Mouse (Mus musculus) CH12.LX (cell line): ENCODE results near the gene Minos1. TPM values are rescaled to one million over a fixed set of nuclear protein-coding genes. Genes with fewer than 3 reads are reported as not detected.

ENCODE experiments used
- DNase-seq: peaks from one replicate; pipeline ENCODE4 v3.0.0-alpha.2; 2013; ENCODE audit errors: extremely low read depth
- H3K27ac ChIP-seq: 2 replicates; pipeline ENCODE4 v1.5.1; 2012; ENCODE audit warnings: low read depth, mild to moderate bottlenecking, control low read depth, moderate library complexity; ENCODE audit not compliant: insufficient read depth
- H3K27me3 ChIP-seq: replicated peaks from 2 replicates; pipeline ENCODE3; 2012; ENCODE audit warnings: inconsistent platforms
- H3K36me3 ChIP-seq, 2 experiments: replicated peaks in 1 of 2; 2 replicates each; pipeline versions ENCODE3 to v1.6.1; 2012; ENCODE audit warnings: inconsistent platforms in 1 of 2, low read length in 1 of 2, mild to moderate bottlenecking in 1 of 2, mixed read lengths in 1 of 2, moderate library complexity in 1 of 2; ENCODE audit not compliant: control insufficient read depth in 1 of 2, insufficient read depth in 1 of 2
- H3K4me1 ChIP-seq, 2 experiments: 2 replicates each; pipeline ENCODE4 v1.6.1; 2012; ENCODE audit warnings: inconsistent platforms in 1 of 2, moderate library complexity in 1 of 2; ENCODE audit not compliant: insufficient read depth in 2 of 2, control insufficient read depth in 1 of 2
- H3K4me2 ChIP-seq: 2 replicates; pipeline ENCODE4 v1.6.1; 2012; ENCODE audit warnings: low read depth, mild to moderate bottlenecking, control low read depth; ENCODE audit not compliant: poor library complexity, insufficient read depth, severe bottlenecking
- H3K4me3 ChIP-seq, 3 experiments: fragments of 150-350 bp in 1 of 3; sonication (generic) in 1 of 3; replicated peaks in 1 of 3; 2 replicates each; pipeline versions ENCODE3 to v1.5.1; 2011 to 2012; ENCODE audit warnings: low read depth in 2 of 3, low read length in 2 of 3, mild to moderate bottlenecking in 2 of 3, moderate library complexity in 2 of 3, control low read depth in 1 of 3, improper control_type of control experiment in 1 of 3, inconsistent platforms in 1 of 3, mixed read lengths in 1 of 3; ENCODE audit not compliant: poor library complexity in 1 of 3
- H3K79me2 ChIP-seq: replicated peaks from 2 replicates; pipeline ENCODE4 v1.6.1; 2012; ENCODE audit warnings: mild to moderate bottlenecking, moderate library complexity; ENCODE audit not compliant: control insufficient read depth, poor library complexity, insufficient read depth, severe bottlenecking; ENCODE audit errors: extremely low read depth
- H3K9ac ChIP-seq: 2 replicates; pipeline ENCODE4 v1.6.1; 2012; ENCODE audit warnings: low read depth, mild to moderate bottlenecking, control low read depth, moderate library complexity; ENCODE audit not compliant: insufficient read depth
- H3K9me3 ChIP-seq: replicated peaks from 2 replicates; pipeline ENCODE3; 2012; ENCODE audit warnings: low read length, inconsistent platforms, mixed read lengths
- BHLHE40 ChIP-seq: IDR thresholded peaks from 2 replicates; pipeline ENCODE4 v1.6.1; 2011; ENCODE audit warnings: mild to moderate bottlenecking, low read depth, low read length, improper control_type of control experiment
- CHD2 ChIP-seq: IDR thresholded peaks from 2 replicates; pipeline ENCODE4 v1.6.1; 2011; ENCODE audit warnings: low read length, improper control_type of control experiment
- E2F4 ChIP-seq: IDR thresholded peaks from 2 replicates; pipeline ENCODE4 v1.6.1; 2011; ENCODE audit warnings: low read depth, low read length, improper control_type of control experiment; ENCODE audit not compliant: insufficient replicate concordance
- ELF1 ChIP-seq: IDR thresholded peaks from 2 replicates; pipeline ENCODE4 v1.6.1; 2014; ENCODE audit warnings: low read depth, mild to moderate bottlenecking, inconsistent platforms, low read length, improper control_type of control experiment
- ETS1 ChIP-seq: conservative IDR thresholded peaks from 2 replicates; pipeline ENCODE4 v1.6.1; 2012; ENCODE audit warnings: low read depth, mild to moderate bottlenecking, inconsistent platforms, low read length, improper control_type of control experiment, moderate library complexity
- GABPA ChIP-seq: IDR thresholded peaks from 2 replicates; pipeline ENCODE4 v1.6.1; 2012; ENCODE audit warnings: low read depth, low read length, improper control_type of control experiment, inconsistent platforms; ENCODE audit not compliant: insufficient replicate concordance
- HCFC1 ChIP-seq: IDR thresholded peaks from 2 replicates; pipeline ENCODE4 v1.6.1; 2012; ENCODE audit warnings: low read depth, mild to moderate bottlenecking, inconsistent platforms, low read length, improper control_type of control experiment
- IRF4 ChIP-seq: IDR thresholded peaks from 2 replicates; pipeline ENCODE4 v1.6.1; 2014; ENCODE audit warnings: low read depth, mild to moderate bottlenecking, inconsistent platforms, low read length, improper control_type of control experiment
- JUND ChIP-seq: conservative IDR thresholded peaks from 2 replicates; pipeline ENCODE4 v1.6.1; 2011; ENCODE audit warnings: low read depth, low read length, improper control_type of control experiment
- KAT2A ChIP-seq: IDR thresholded peaks from 2 replicates; pipeline ENCODE4 v1.6.1; 2012; ENCODE audit warnings: low read length, improper control_type of control experiment, inconsistent platforms; ENCODE audit not compliant: insufficient replicate concordance
- MXI1 ChIP-seq: IDR thresholded peaks from 2 replicates; pipeline ENCODE4 v1.6.1; 2011; ENCODE audit warnings: mild to moderate bottlenecking, low read depth, low read length, improper control_type of control experiment
- NELFE ChIP-seq: IDR thresholded peaks from 2 replicates; pipeline ENCODE4 v1.6.1; 2011; ENCODE audit warnings: low read depth, low read length, improper control_type of control experiment
- NRF1 ChIP-seq: IDR thresholded peaks from 2 replicates; pipeline ENCODE4 v1.6.1; 2014; ENCODE audit warnings: low read depth, mild to moderate bottlenecking, inconsistent platforms, low read length, improper control_type of control experiment, moderate library complexity
- PAX5 ChIP-seq: IDR thresholded peaks from 2 replicates; pipeline ENCODE4 v1.6.1; 2012; ENCODE audit warnings: low read length, inconsistent platforms, mixed read lengths
- POLR2A ChIP-seq: IDR thresholded peaks from 2 replicates; pipeline ENCODE4 v1.6.1; 2011; ENCODE audit warnings: low read depth, mild to moderate bottlenecking, improper control_type of control experiment, low read length
- POLR2AphosphoS2 ChIP-seq: IDR thresholded peaks from 2 replicates; pipeline ENCODE4 v1.6.1; 2011; ENCODE audit warnings: low read depth, low read length, improper control_type of control experiment
- RAD21 ChIP-seq: IDR thresholded peaks from 2 replicates; pipeline ENCODE4 v1.6.1; 2011; ENCODE audit warnings: low read depth, mild to moderate bottlenecking, low read length, improper control_type of control experiment, moderate library complexity
- RCOR1 ChIP-seq: conservative IDR thresholded peaks from 2 replicates; pipeline ENCODE4 v1.6.1; 2012; ENCODE audit warnings: low read depth, mild to moderate bottlenecking, inconsistent platforms, low read length, improper control_type of control experiment
- SIN3A ChIP-seq: IDR thresholded peaks from 2 replicates; pipeline ENCODE4 v1.6.1; 2012; ENCODE audit warnings: low read length, improper control_type of control experiment, inconsistent platforms
- TCF12 ChIP-seq: IDR thresholded peaks from 2 replicates; pipeline ENCODE4 v1.6.1; 2014; ENCODE audit warnings: low read depth, mild to moderate bottlenecking, inconsistent platforms, low read length, improper control_type of control experiment
- UBTF ChIP-seq: IDR thresholded peaks from 2 replicates; pipeline ENCODE4 v1.6.1; 2012; ENCODE audit warnings: low read depth, mild to moderate bottlenecking, inconsistent platforms, low read length, improper control_type of control experiment, moderate library complexity
- USF1 ChIP-seq: IDR thresholded peaks from 2 replicates; pipeline ENCODE4 v1.6.1; 2014; ENCODE audit warnings: low read depth, mild to moderate bottlenecking, inconsistent platforms, low read length, improper control_type of control experiment
- USF2 ChIP-seq: conservative IDR thresholded peaks from 2 replicates; pipeline ENCODE4 v1.6.1; 2011; ENCODE audit warnings: low read depth, low read length, improper control_type of control experiment
- ZKSCAN1 ChIP-seq: IDR thresholded peaks from 2 replicates; pipeline ENCODE4 v1.6.1; 2012; ENCODE audit warnings: low read depth, inconsistent platforms, low read length, improper control_type of control experiment, borderline replicate concordance
- ZMIZ1 ChIP-seq: IDR thresholded peaks from 2 replicates; pipeline ENCODE4 v1.6.1; 2012; ENCODE audit warnings: low read depth, mild to moderate bottlenecking, inconsistent platforms, low read length, improper control_type of control experiment
- dilution Hi-C: fragments of 300-500 bp; cut with MboI; formaldehyde crosslinking; loops from 2 replicates; pipeline ENCODE4 v1.14.3; 2020; ENCODE audit warnings: low sequenced_read_pairs; ENCODE audit not compliant: extremely low pct_unique_long_range_greater_than_20kb, extremely low pct_ligation_motif_present
- in situ Hi-C: fragments of 300-500 bp; cut with MboI; formaldehyde crosslinking; loops from 3 replicates; pipeline ENCODE4 v1.14.3; 2019; ENCODE audit warnings: low sequenced_read_pairs, low pct_ligation_motif_present, low pct_unique_long_range_greater_than_20kb, mixed read lengths
- polyA plus RNA-seq: library from polyadenylated mRNA; unstranded; fragments of >175 nt; gene quantifications from 2 replicates; pipeline ENCODE4 v1.2.1, GENCODE M21; 2012; ENCODE audit warnings: low read depth; ENCODE audit not compliant: insufficient read length
- total RNA-seq, 2 experiments: library from RNA; depleted of rRNA; stranded (reverse); fragments of 300-350 nt in 1 of 2; fragments of >200 nt in 1 of 2; gene quantifications; 2 replicates each; pipeline ENCODE4 v1.2.3; 2012 to 2014

Gene Minos1
- total RNA-seq (2012; rRNA removed): 139 and 151 TPM in 2 replicates
- 36.8 and 39.2 TPM in 2 replicates for total RNA-seq (2014; rRNA removed)
- 410 and 418 TPM in 2 replicates for polyA plus RNA-seq

- Histone ChIP-seq H3K27ac (peak within 1 kb of the TSS; percentile 62), H3K4me2 (peak within 1 kb of the TSS; percentile 100), H3K4me1 (peaks cover 9 to 44% of the 10 kb centered on the region in 2 experiments), H3K4me3 (peak within 1 kb of the TSS; percentile 87 to 98 (median 97)), H3K36me3 (peaks cover 3 to 18% of the 10 kb centered on the region in 2 experiments), H3K9me3 (peaks cover 10% of the 10 kb centered on the region), H3K79me2 (peaks cover 49% of the 10 kb centered on the region), H3K9ac (peak within 1 kb of the TSS; percentile 80), H3K27me3 (no peaks in the 10 kb centered on the region)
- in situ Hi-C loops: loop anchor here (5.0 kb wide), 1 partner anchor 44 kb away; no protein-coding TSS in a partner anchor
- dilution Hi-C loops: no loop called here
- peak; percentile 99 for DNase-seq
- peak; percentile 95 for TF ChIP-seq ZMIZ1
- TF ChIP-seq RCOR1: no peak
- TF ChIP-seq GABPA: no peak
- no peak for TF ChIP-seq USF2
- no peak for TF ChIP-seq E2F4
- no peak for TF ChIP-seq RAD21
- TF ChIP-seq POLR2AphosphoS2: 0 out of 2 replicates have a peak, but pooled peaks have one; percentile 43
- peak; percentile 59; the same call in 1 of the 2 replicates for TF ChIP-seq UBTF
- TF ChIP-seq ELF1: peak; percentile 98
- TF ChIP-seq KAT2A: peak; percentile 71; the same call in 1 of the 2 replicates
- peak; percentile 86; the same call in 1 of the 2 replicates for TF ChIP-seq NELFE
- TF ChIP-seq POLR2A: peak; percentile 86
- no peak for TF ChIP-seq ETS1
- peak; percentile 51 for TF ChIP-seq NRF1
- peak; percentile 100 for TF ChIP-seq CHD2
- TF ChIP-seq MXI1: peak; percentile 99
- no peak for TF ChIP-seq JUND
- no peak for TF ChIP-seq ZKSCAN1
- peak; percentile 87; the same call in 1 of the 2 replicates for TF ChIP-seq SIN3A
- TF ChIP-seq USF1: no peak
- 0 out of 2 replicates have a peak, but pooled peaks have one; percentile 12 for TF ChIP-seq IRF4
- TF ChIP-seq TCF12: peak; percentile 96
- TF ChIP-seq HCFC1: peak; percentile 89
- TF ChIP-seq PAX5: no peak
- no peak for TF ChIP-seq BHLHE40
These were observed at the start of gene Minos1 for GRCm38 (mm10) chr4:139130701-139131549. Gene Minos1, minus strand, starts transcription at chr4:139131113.
